Mouse (Mus musculus) kidney, adult 18-20 months (tissue): ENCODE data around the gene 5330417C22Rik.
"Not testable (repeated sequence)": the region's sequence is repeated elsewhere in the genome, so short reads cannot be mapped to it uniquely, and the experiment has no call there.

Experiments
- DNase-seq: peaks from one replicate; pipeline ENCODE4 v3.0.0; 2021

The 5330417C22Rik gene

GRCm38 (mm10) chr3:108536517-108537260, at the start of gene 5330417C22Rik:
Gene 5330417C22Rik, minus strand, starts transcription at chr3:108536536.
- peak; percentile 46 for DNase-seq

- DNase-seq: no peak
Observed at GRCm38 (mm10) chr3:108584580-108584979, 48.2 kb upstream of the 5330417C22Rik start.

- DNase-seq: no peak
Observed at GRCm38 (mm10) chr3:108574018-108574417, 37.7 kb upstream of the 5330417C22Rik start.

- no peak for DNase-seq
Observed at GRCm38 (mm10) chr3:108572309-108573010, 36.1 kb upstream of the 5330417C22Rik start.

GRCm38 (mm10) chr3:108571443-108572294, 35.3 kb upstream of the 5330417C22Rik start, which contains the start of gene Taf13:
Gene Taf13, plus strand, starts transcription at chr3:108571698.
- DNase-seq: peak; percentile 98

GRCm38 (mm10) chr3:108570813-108571212, 34.5 kb upstream of the 5330417C22Rik start:
- no peak for DNase-seq

GRCm38 (mm10) chr3:108569636-108570035, 33.3 kb upstream of the 5330417C22Rik start:
- not testable (repeated sequence) for DNase-seq

- no peak for DNase-seq
Observed at GRCm38 (mm10) chr3:108567990-108568877, 31.9 kb upstream of the 5330417C22Rik start.

GRCm38 (mm10) chr3:108563309-108563708, 27.0 kb upstream of the 5330417C22Rik start:
- DNase-seq: peak; percentile 88

GRCm38 (mm10) chr3:108562777-108563271, 26.5 kb upstream of the 5330417C22Rik start:
- no peak for DNase-seq

- DNase-seq: peak; percentile 98
Observed at GRCm38 (mm10) chr3:108562133-108562730, 25.9 kb upstream of the 5330417C22Rik start, which contains the start of gene Tmem167b. Gene Tmem167b, minus strand, starts transcription at chr3:108562466.

GRCm38 (mm10) chr3:108557888-108558287, 21.6 kb upstream of the 5330417C22Rik start:
- DNase-seq: no peak

GRCm38 (mm10) chr3:108554587-108555312, 18.4 kb upstream of the 5330417C22Rik start:
- DNase-seq: peak; percentile 92

GRCm38 (mm10) chr3:108554111-108554561, 17.8 kb upstream of the 5330417C22Rik start:
- no peak for DNase-seq

GRCm38 (mm10) chr3:108542299-108542698, 6.0 kb upstream of the 5330417C22Rik start:
- no peak for DNase-seq

- peak; percentile 86 for DNase-seq
Observed at GRCm38 (mm10) chr3:108537303-108537702, 967 bp upstream of the 5330417C22Rik start.

- DNase-seq: no peak
Observed at GRCm38 (mm10) chr3:108535896-108536516, 330 bp downstream of the 5330417C22Rik start.

- DNase-seq: no peak
Observed at GRCm38 (mm10) chr3:108533951-108534350, 2.4 kb downstream of the 5330417C22Rik start, which contains the start of gene 1700013F07Rik. Gene 1700013F07Rik, plus strand, starts transcription at chr3:108534150.

GRCm38 (mm10) chr3:108533114-108533885, 3.0 kb downstream of the 5330417C22Rik start:
- DNase-seq: peak; percentile 47
